Mouse (Mus musculus) hindbrain, embryonic 15.5 days (tissue): ENCODE data around the gene Tenm2. TPM values are rescaled to one million over a fixed set of nuclear protein-coding genes. Genes with fewer than 3 reads are reported as not detected.

Experiments
- ATAC-seq: fragments of 200-750 bp; cut with Nextera tagmentation; 2 replicates; pipeline ENCODE4 v1.8.0; 2017; ENCODE audit warnings: low read depth, moderate number of reproducible peaks, moderate TSS enrichment; ENCODE audit not compliant: low FRiP score
- H3K27ac ChIP-seq: fragments of 300-500 bp; sonication (generic); replicated peaks from 2 replicates; pipeline ENCODE4 v1.5.1; 2015; ENCODE audit warnings: mild to moderate bottlenecking, inconsistent platforms
- H3K27me3 ChIP-seq: fragments of 300-500 bp; sonication (generic); 2 replicates; pipeline ENCODE4 v1.6.1; 2015; ENCODE audit warnings: control low read depth, inconsistent platforms
- H3K36me3 ChIP-seq: fragments of 300-500 bp; sonication (generic); 2 replicates; pipeline ENCODE4 v1.6.1; 2015; ENCODE audit warnings: control low read depth, inconsistent platforms
- H3K4me1 ChIP-seq: fragments of 300-500 bp; sonication (generic); replicated peaks from 2 replicates; pipeline ENCODE4 v1.6.1; 2015; ENCODE audit warnings: control low read depth, inconsistent platforms
- H3K4me2 ChIP-seq: fragments of 300-500 bp; sonication (generic); 2 replicates; pipeline ENCODE4 v1.6.1; 2015; ENCODE audit warnings: moderate library complexity, mild to moderate bottlenecking, inconsistent platforms
- H3K4me3 ChIP-seq: fragments of 300-500 bp; sonication (generic); 2 replicates; pipeline ENCODE4 v1.5.1; 2015; ENCODE audit warnings: mild to moderate bottlenecking, inconsistent platforms
- H3K9ac ChIP-seq: fragments of 300-500 bp; sonication (generic); 2 replicates; pipeline ENCODE4 v1.6.1; 2015; ENCODE audit warnings: inconsistent platforms
- H3K9me3 ChIP-seq: fragments of 300-500 bp; sonication (generic); 2 replicates; pipeline ENCODE4 v1.6.1; 2016; ENCODE audit warnings: control low read depth, inconsistent platforms
- WGBS: fragments of 180-500 bp; shearing (Covaris S2); methylation state at CpG from one replicate; pipeline ENCODE4 v1.1.7; 2015; 5-methylcytosine and 5-hydroxymethylcytosine counted together
- polyA plus RNA-seq: library from polyadenylated mRNA; unstranded; fragments of >200 nt; fragmentation: Nextera tagmentation; extraction: Ambion mirVana; gene quantifications from 2 replicates; pipeline ENCODE4 v1.2.1, GENCODE M21; 2015

The Tenm2 gene
- polyA plus RNA-seq, 1 experiment from 2014 or later, result 33.1 TPM

- Histone ChIP-seq H3K4me1 (no peaks in the 10 kb centered on the region), H3K4me3 (no peak overlapping the region), H3K9ac (no peak overlapping the region), H3K27me3 (no peaks in the 10 kb centered on the region), H3K27ac (no peak overlapping the region), H3K36me3 (no peaks in the 10 kb centered on the region), H3K4me2 (no peak overlapping the region), H3K9me3 (no peaks in the 10 kb centered on the region)
- 88% methylated on average over 10 of the region's 10 CpGs for WGBS
- no peak for ATAC-seq
Observed at GRCm38 (mm10) chr11:37075349-37075748, 160.4 kb downstream of the Tenm2 start.

GRCm38 (mm10) chr11:37065459-37065858 lies 170.3 kb downstream of the Tenm2 start:
- Histone ChIP-seq H3K9me3 (no peaks in the 10 kb centered on the region), H3K4me2 (no peak overlapping the region), H3K27me3 (no peaks in the 10 kb centered on the region), H3K27ac (no peak overlapping the region), H3K4me3 (no peak overlapping the region), H3K4me1 (no peaks in the 10 kb centered on the region), H3K9ac (no peak overlapping the region), H3K36me3 (no peaks in the 10 kb centered on the region)
- ATAC-seq, result no peak
- WGBS, result 64% methylated on average over 3 of the region's 3 CpGs

- Histone ChIP-seq H3K27me3 (no peaks in the 10 kb centered on the region), H3K4me2 (no peak overlapping the region), H3K9me3 (no peaks in the 10 kb centered on the region), H3K36me3 (no peaks in the 10 kb centered on the region), H3K9ac (no peak overlapping the region), H3K4me1 (no peaks in the 10 kb centered on the region), H3K27ac (no peak overlapping the region), H3K4me3 (no peak overlapping the region)
- 69% methylated on average over 5 of the region's 5 CpGs for WGBS
- ATAC-seq, result no peak
Observed at GRCm38 (mm10) chr11:37046671-37047070, 189.1 kb downstream of the Tenm2 start.

- Histone ChIP-seq H3K9ac (no peak overlapping the region), H3K27me3 (no peaks in the 10 kb centered on the region), H3K4me2 (no peak overlapping the region), H3K4me3 (no peak overlapping the region), H3K36me3 (no peaks in the 10 kb centered on the region), H3K9me3 (no peaks in the 10 kb centered on the region), H3K27ac (no peak overlapping the region), H3K4me1 (no peaks in the 10 kb centered on the region)
- no peak for ATAC-seq
- WGBS, result 74% methylated on average over 4 of the region's 4 CpGs
Observed at GRCm38 (mm10) chr11:37041259-37041658, 194.5 kb downstream of the Tenm2 start.

GRCm38 (mm10) chr11:37039283-37039682 lies 196.5 kb downstream of the Tenm2 start:
- no peak overlapping the region for H3K4me2 ChIP-seq
- ATAC-seq, result no peak
- no peaks in the 10 kb centered on the region for H3K36me3 ChIP-seq
- no peaks in the 10 kb centered on the region for H3K27me3 ChIP-seq
- no peak overlapping the region for H3K27ac ChIP-seq
- H3K9ac ChIP-seq, result no peak overlapping the region
- 88% methylated on average over 3 of the region's 3 CpGs for WGBS
- H3K4me1 ChIP-seq, result no peaks in the 10 kb centered on the region
- H3K9me3 ChIP-seq, result no peaks in the 10 kb centered on the region
- H3K4me3 ChIP-seq, result no peak overlapping the region

GRCm38 (mm10) chr11:37031305-37032055 lies 204.3 kb downstream of the Tenm2 start:
- Histone ChIP-seq H3K9ac (no peak overlapping the region), H3K27me3 (no peaks in the 10 kb centered on the region), H3K27ac (no peak overlapping the region), H3K36me3 (no peaks in the 10 kb centered on the region), H3K4me1 (no peaks in the 10 kb centered on the region), H3K9me3 (no peaks in the 10 kb centered on the region), H3K4me2 (no peak overlapping the region), H3K4me3 (no peak overlapping the region)
- WGBS, result 55% methylated on average over 7 of the region's 7 CpGs
- ATAC-seq, result no peak

GRCm38 (mm10) chr11:37011900-37012299 lies 223.9 kb downstream of the Tenm2 start:
- H3K27ac ChIP-seq, result no peak overlapping the region
- H3K9me3 ChIP-seq, result no peaks in the 10 kb centered on the region
- WGBS, result 77% methylated on average over 1 of the region's 1 CpGs
- H3K27me3 ChIP-seq, result no peaks in the 10 kb centered on the region
- H3K4me1 ChIP-seq, result no peaks in the 10 kb centered on the region
- no peak for ATAC-seq
- no peak overlapping the region for H3K9ac ChIP-seq
- H3K36me3 ChIP-seq, result no peaks in the 10 kb centered on the region
- H3K4me3 ChIP-seq, result no peak overlapping the region
- H3K4me2 ChIP-seq, result no peak overlapping the region

- Histone ChIP-seq H3K9ac (no peak overlapping the region), H3K4me2 (no peak overlapping the region), H3K36me3 (no peaks in the 10 kb centered on the region), H3K4me1 (no peaks in the 10 kb centered on the region), H3K27ac (no peak overlapping the region), H3K27me3 (no peaks in the 10 kb centered on the region), H3K9me3 (no peaks in the 10 kb centered on the region), H3K4me3 (no peak overlapping the region)
- no peak for ATAC-seq
- WGBS, result 62% methylated on average over 1 of the region's 1 CpGs
Observed at GRCm38 (mm10) chr11:37009243-37009642, 226.5 kb downstream of the Tenm2 start.

GRCm38 (mm10) chr11:36997668-36998067 lies 238.1 kb downstream of the Tenm2 start:
- no peaks in the 10 kb centered on the region for H3K4me1 ChIP-seq
- H3K36me3 ChIP-seq, result no peaks in the 10 kb centered on the region
- no peak overlapping the region for H3K4me3 ChIP-seq
- H3K9me3 ChIP-seq, result no peaks in the 10 kb centered on the region
- H3K4me2 ChIP-seq, result no peak overlapping the region
- no peak overlapping the region for H3K27ac ChIP-seq
- H3K27me3 ChIP-seq, result no peaks in the 10 kb centered on the region
- no peak for ATAC-seq
- H3K9ac ChIP-seq, result no peak overlapping the region
- 63% methylated on average over 3 of the region's 3 CpGs for WGBS

- Histone ChIP-seq H3K4me3 (no peak overlapping the region), H3K4me2 (no peak overlapping the region), H3K4me1 (peaks cover 11% of the 10 kb centered on the region), H3K36me3 (no peaks in the 10 kb centered on the region), H3K9me3 (no peaks in the 10 kb centered on the region), H3K27ac (no peak overlapping the region), H3K27me3 (no peaks in the 10 kb centered on the region), H3K9ac (no peak overlapping the region)
- no peak for ATAC-seq
- 75% methylated on average over 3 of the region's 3 CpGs for WGBS
Observed at GRCm38 (mm10) chr11:36990895-36991294, 244.9 kb downstream of the Tenm2 start.

GRCm38 (mm10) chr11:36988776-36989565 lies 246.8 kb downstream of the Tenm2 start:
- Histone ChIP-seq H3K27me3 (no peaks in the 10 kb centered on the region), H3K9ac (no peak overlapping the region), H3K27ac (peak overlapping the region; percentile 48; the same call in 1 of the 2 replicates), H3K4me3 (no peak overlapping the region), H3K9me3 (no peaks in the 10 kb centered on the region), H3K4me1 (peaks cover 11% of the 10 kb centered on the region), H3K36me3 (no peaks in the 10 kb centered on the region), H3K4me2 (peak overlapping the region; percentile 27; the same call in 1 of the 2 replicates)
- WGBS, result 30% methylated on average over 5 of the region's 5 CpGs
- ATAC-seq, result peak; percentile 83; the same call in 1 of the 2 replicates

- 64% methylated on average over 2 of the region's 2 CpGs for WGBS
- Histone ChIP-seq H3K9me3 (no peaks in the 10 kb centered on the region), H3K9ac (no peak overlapping the region), H3K4me2 (no peak overlapping the region), H3K4me1 (no peaks in the 10 kb centered on the region), H3K4me3 (no peak overlapping the region), H3K36me3 (no peaks in the 10 kb centered on the region), H3K27ac (no peak overlapping the region), H3K27me3 (no peaks in the 10 kb centered on the region)
- ATAC-seq, result peak; percentile 61
Observed at GRCm38 (mm10) chr11:36974142-36974541, 261.6 kb downstream of the Tenm2 start.
